Mouse (Mus musculus) spleen, adult 2 months (tissue): ENCODE data around the gene Gtse1. TPM values are rescaled to one million over a fixed set of nuclear protein-coding genes. Genes with fewer than 3 reads are reported as not detected.

Experiments
- DNase-seq, 2 experiments: peaks; one replicate each; pipeline versions ENCODE4 v3.0.0 to v3.0.0-alpha.2; 2012 to 2021; ENCODE audit warnings: low spot score in 2 of 2, low read depth in 1 of 2
- H3K27ac ChIP-seq: fragments of 200-500 bp; 2 replicates; pipeline ENCODE4 v1.5.1; 2012; ENCODE audit warnings: low read length, inconsistent platforms; ENCODE audit not compliant: insufficient read depth
- H3K27me3 ChIP-seq: fragments of 200-500 bp; 2 replicates; pipeline ENCODE4 v1.6.1; 2012; ENCODE audit warnings: mild to moderate bottlenecking, moderate library complexity, low read length, inconsistent platforms; ENCODE audit not compliant: control insufficient read depth, insufficient read depth
- H3K36me3 ChIP-seq: fragments of 200-500 bp; 2 replicates; pipeline ENCODE4 v1.6.1; 2012; ENCODE audit warnings: mild to moderate bottlenecking, low read length, inconsistent platforms; ENCODE audit not compliant: control insufficient read depth, insufficient read depth
- H3K4me1 ChIP-seq: fragments of 200-500 bp; 2 replicates; pipeline ENCODE4 v1.6.1; 2011; ENCODE audit warnings: inconsistent platforms; ENCODE audit not compliant: control insufficient read depth, insufficient read depth, insufficient read length
- H3K4me3 ChIP-seq: fragments of 200-500 bp; 2 replicates; pipeline ENCODE4 v1.5.1; 2011; ENCODE audit warnings: mild to moderate bottlenecking, inconsistent platforms; ENCODE audit not compliant: insufficient read depth, insufficient read length; ENCODE audit errors: extremely low read depth
- CTCF ChIP-seq: fragments of 200-500 bp; IDR thresholded peaks from 2 replicates; pipeline ENCODE4 v1.5.1; 2011; ENCODE audit warnings: mild to moderate bottlenecking, inconsistent platforms; ENCODE audit not compliant: insufficient read depth, insufficient read length, insufficient replicate concordance; ENCODE audit errors: extremely low read depth
- POLR2A ChIP-seq: fragments of 200-500 bp; IDR thresholded peaks from 2 replicates; pipeline ENCODE4 v1.6.1; 2011; ENCODE audit warnings: low read depth, low read length, inconsistent platforms
- WGBS: fragments of 180-500 bp; shearing (Covaris S2); methylation state at CpG from one replicate; pipeline ENCODE4 v1.1.7; 2018; 5-methylcytosine and 5-hydroxymethylcytosine counted together
- polyA plus RNA-seq: library from polyadenylated mRNA; depleted of rRNA; stranded (reverse); fragments of >200 nt; gene quantifications from 2 replicates; pipeline ENCODE4 v1.2.3, GENCODE M21; 2012

The Gtse1 gene
- polyA plus RNA-seq, 1 experiment = 5.2 TPM

GRCm38 (mm10) chr15:85867696-85868095 lies 8.2 kb downstream of the Gtse1 start:
- Histone ChIP-seq H3K4me1 (no peaks in the 10 kb centered on the region), H3K27me3 (no peaks in the 10 kb centered on the region), H3K4me3 (no peak overlapping the region), H3K36me3 (peaks cover 1% of the 10 kb centered on the region; the same call in 1 of the 2 replicates), H3K27ac (no peak overlapping the region)
- DNase-seq = peak; percentile 46 to 61
- TF ChIP-seq CTCF = peak; percentile 93; the same call in 1 of the 2 replicates
- no peak for TF ChIP-seq POLR2A
- WGBS = 40% methylated on average over 6 of the region's 6 CpGs

- peaks cover 6% of the 10 kb centered on the region; the same call in 1 of the 2 replicates for H3K4me1 ChIP-seq
- H3K4me3 ChIP-seq = no peak overlapping the region
- TF ChIP-seq CTCF = no peak
- no peak for TF ChIP-seq POLR2A
- 98% methylated on average over 7 of the region's 7 CpGs for WGBS
- DNase-seq = no peak
- H3K27me3 ChIP-seq = no peaks in the 10 kb centered on the region
- no peaks in the 10 kb centered on the region for H3K36me3 ChIP-seq
- H3K27ac ChIP-seq = no peak overlapping the region
These were observed 17.8 kb downstream of the Gtse1 start for GRCm38 (mm10) chr15:85877336-85877735.

GRCm38 (mm10) chr15:85878848-85879497 lies 19.4 kb downstream of the Gtse1 start, which contains the start of gene Trmu:
TSS of gene Trmu (plus strand) at chr15:85879312.
- peak; percentile 78 to 79 for DNase-seq
- peak within 1 kb of the TSS; percentile 85 for H3K4me3 ChIP-seq
- H3K36me3 ChIP-seq = peaks cover 6% of the 10 kb centered on the region
- peaks cover 6% of the 10 kb centered on the region; the same call in 1 of the 2 replicates for H3K4me1 ChIP-seq
- no peaks in the 10 kb centered on the region for H3K27me3 ChIP-seq
- WGBS = 1% methylated on average over 50 of the region's 50 CpGs
- peak; percentile 56; the same call in 1 of the 2 replicates for TF ChIP-seq CTCF
- TF ChIP-seq POLR2A = peak; percentile 29; the same call in 1 of the 2 replicates
- H3K27ac ChIP-seq = peak within 1 kb of the TSS; percentile 75

GRCm38 (mm10) chr15:85879498-85879895 lies 20.0 kb downstream of the Gtse1 start:
- no peak for TF ChIP-seq CTCF
- TF ChIP-seq POLR2A = no peak
- Histone ChIP-seq H3K27me3 (no peaks in the 10 kb centered on the region), H3K4me3 (peak overlapping the region; percentile 85), H3K27ac (peak overlapping the region; percentile 75), H3K36me3 (peaks cover 6% of the 10 kb centered on the region), H3K4me1 (peaks cover 6% of the 10 kb centered on the region; the same call in 1 of the 2 replicates)
- DNase-seq = no peak
- under 1% methylated on average over 18 of the region's 18 CpGs for WGBS

GRCm38 (mm10) chr15:85885606-85886005 lies 26.1 kb downstream of the Gtse1 start:
- H3K4me1 ChIP-seq = no peaks in the 10 kb centered on the region
- 88% methylated on average over 5 of the region's 5 CpGs for WGBS
- no peak for TF ChIP-seq POLR2A
- TF ChIP-seq CTCF = no peak
- H3K4me3 ChIP-seq = no peak overlapping the region
- DNase-seq = no peak
- H3K27ac ChIP-seq = no peak overlapping the region
- peaks cover 26% of the 10 kb centered on the region for H3K36me3 ChIP-seq
- no peaks in the 10 kb centered on the region for H3K27me3 ChIP-seq

- TF ChIP-seq POLR2A = no peak
- TF ChIP-seq CTCF = no peak
- Histone ChIP-seq H3K27ac (no peak overlapping the region), H3K27me3 (no peaks in the 10 kb centered on the region), H3K4me3 (no peak overlapping the region), H3K4me1 (no peaks in the 10 kb centered on the region), H3K36me3 (peaks cover 25% of the 10 kb centered on the region)
- WGBS = 89% methylated on average over 4 of the region's 4 CpGs
- DNase-seq = no peak
These were observed 29.7 kb downstream of the Gtse1 start for GRCm38 (mm10) chr15:85889235-85889634.

- DNase-seq = no peak
- no peaks in the 10 kb centered on the region for H3K27me3 ChIP-seq
- peaks cover 22% of the 10 kb centered on the region for H3K36me3 ChIP-seq
- H3K27ac ChIP-seq = no peak overlapping the region
- H3K4me3 ChIP-seq = no peak overlapping the region
- TF ChIP-seq POLR2A (no peak), CTCF (no peak)
- WGBS = 89% methylated on average over 10 of the region's 10 CpGs
- no peaks in the 10 kb centered on the region for H3K4me1 ChIP-seq
These were observed 32.4 kb downstream of the Gtse1 start for GRCm38 (mm10) chr15:85891971-85892370.
